Mouse (Mus musculus): ENCODE measurements around the gene Itih1. TPM values are rescaled to one million over a fixed set of nuclear protein-coding genes. Genes with fewer than 3 reads are reported as not detected.
A peak's percentile ranks its signal among the peaks of the same experiment; 100 is the strongest.

Itih1 gene
- polyA plus RNA-seq, 1 experiment from 2014 or later = 0.10 TPM

DNA sequence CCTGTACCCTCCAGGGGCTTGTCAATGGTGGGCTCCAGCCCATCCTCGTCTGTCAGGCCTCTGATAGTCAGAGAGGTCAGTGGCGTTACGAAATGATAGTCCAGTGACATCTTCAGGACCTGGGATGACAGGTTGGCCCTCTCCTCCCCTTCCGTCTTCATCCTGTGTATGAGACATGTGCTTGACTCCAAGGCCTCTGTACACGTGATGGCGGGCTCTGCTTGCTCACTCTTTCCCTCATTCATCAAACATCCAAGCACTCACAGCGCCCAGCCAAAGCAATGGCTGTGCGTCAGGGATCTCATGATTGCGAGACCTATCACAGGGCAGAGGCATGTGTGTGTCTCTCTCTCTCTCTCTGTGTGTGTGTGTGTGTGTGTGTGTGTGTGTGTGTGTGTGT is 9.7 kb downstream of the Itih1 start:
- no peak overlapping the region for H3K27ac ChIP-seq (ENCODE audit: poor library complexity, severe bottlenecking)
- H3K9ac ChIP-seq = no peak overlapping the region
- H3K27me3 ChIP-seq (replicated peaks) = no peaks in the 10 kb centered on the region
- WGBS = 82% methylated on average over 9 of the region's 9 CpGs
- H3K9me3 ChIP-seq (replicated peaks) = no peaks in the 10 kb centered on the region
- no peak overlapping the region for H3K4me2 ChIP-seq
- no peak for ATAC-seq (ENCODE audit: insufficient number of reproducible peaks, low FRiP score)
- H3K4me1 ChIP-seq (replicated peaks) = no peaks in the 10 kb centered on the region
- no peak overlapping the region for H3K4me3 ChIP-seq
- H3K36me3 ChIP-seq = no peaks in the 10 kb centered on the region

DNA sequence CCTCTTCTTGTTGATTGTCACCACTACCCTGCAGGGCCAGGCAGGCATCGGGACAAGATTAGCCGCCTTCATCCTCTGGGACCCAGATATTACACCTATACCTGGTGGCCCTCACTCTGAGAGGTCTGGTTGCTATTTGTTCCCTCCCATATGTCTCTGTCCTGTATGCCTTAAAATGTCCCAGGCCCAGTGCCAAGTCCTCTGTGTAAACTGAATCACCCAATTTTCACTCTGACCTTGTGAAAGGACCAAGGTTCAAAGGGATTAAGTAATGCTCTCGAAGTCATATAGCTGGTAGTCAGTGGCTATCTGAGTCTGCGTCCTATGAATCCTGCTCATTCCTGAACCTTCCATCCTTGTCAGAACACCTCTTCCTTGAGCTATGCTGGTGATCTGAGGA is 12.7 kb downstream of the Itih1 start:
- Histone ChIP-seq H3K4me3 (no peak overlapping the region), H3K4me2 (no peak overlapping the region), H3K4me1 (replicated peaks) (no peaks in the 10 kb centered on the region), H3K27me3 (replicated peaks) (no peaks in the 10 kb centered on the region), H3K27ac (ENCODE audit: poor library complexity, severe bottlenecking) (no peak overlapping the region), H3K9ac (no peak overlapping the region), H3K36me3 (no peaks in the 10 kb centered on the region), H3K9me3 (replicated peaks) (no peaks in the 10 kb centered on the region)
- 88% methylated on average over 4 of the region's 4 CpGs for WGBS
- ATAC-seq (ENCODE audit: insufficient number of reproducible peaks, low FRiP score) = no peak

GRCm38 (mm10) chr14:30925492-30925891 is 17.6 kb downstream of the Itih1 start:
- H3K4me2 ChIP-seq = no peak overlapping the region
- H3K4me1 ChIP-seq (replicated peaks) = no peaks in the 10 kb centered on the region
- no peaks in the 10 kb centered on the region for H3K27me3 ChIP-seq (replicated peaks)
- H3K4me3 ChIP-seq = no peak overlapping the region
- no peaks in the 10 kb centered on the region for H3K9me3 ChIP-seq (replicated peaks)
- H3K36me3 ChIP-seq = no peaks in the 10 kb centered on the region
- H3K27ac ChIP-seq (ENCODE audit: poor library complexity, severe bottlenecking) = no peak overlapping the region
- no peak for ATAC-seq (ENCODE audit: insufficient number of reproducible peaks, low FRiP score)
- WGBS = 88% methylated on average over 3 of the region's 3 CpGs
- H3K9ac ChIP-seq = no peak overlapping the region

DNA sequence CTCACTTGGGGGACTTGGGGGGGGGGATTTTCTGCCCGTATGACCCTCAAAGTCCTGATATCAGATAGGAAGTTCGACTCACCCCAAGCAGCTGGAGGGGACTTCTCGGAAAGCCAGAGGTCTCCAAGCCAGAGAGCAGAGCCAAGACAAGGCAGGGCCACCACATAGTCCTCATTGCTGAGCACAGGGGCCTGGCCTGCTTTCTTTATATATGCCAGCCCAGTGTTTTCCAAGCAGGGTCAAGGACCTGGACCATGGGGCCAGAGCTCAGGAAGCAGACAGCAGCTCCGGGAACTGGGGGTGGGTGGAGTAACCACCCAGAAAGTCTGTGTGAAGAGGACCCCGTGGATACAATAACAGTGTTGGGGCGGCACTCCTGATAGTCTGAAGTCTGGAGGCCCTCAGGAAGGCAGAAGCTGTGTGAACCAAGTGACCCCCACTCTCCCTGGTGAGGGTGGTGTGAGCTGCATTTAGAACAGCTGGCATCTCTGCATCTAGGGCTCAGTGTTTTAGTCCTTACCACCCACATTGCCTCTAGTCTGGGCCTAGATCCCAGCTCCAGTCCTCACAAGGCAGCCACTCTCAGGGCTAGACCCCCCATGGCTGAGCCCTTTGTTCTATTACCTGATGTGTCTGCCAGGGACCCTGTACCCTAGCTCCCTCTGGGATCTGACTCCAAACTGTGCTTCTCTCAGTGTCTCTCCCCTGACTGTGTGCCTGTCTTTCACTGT is 19.5 kb downstream of the Itih1 start, which contains the start of gene Itih3:
TSS of gene Itih3 (minus strand) at position 386 of the 731 bp plus-strand sequence.
- Histone ChIP-seq H3K27ac (ENCODE audit: poor library complexity, severe bottlenecking) (no peak within 1 kb of the TSS), H3K27me3 (replicated peaks) (no peaks in the 10 kb centered on the region), H3K36me3 (no peaks in the 10 kb centered on the region), H3K9ac (no peak within 1 kb of the TSS), H3K4me2 (no peak within 1 kb of the TSS), H3K9me3 (replicated peaks) (no peaks in the 10 kb centered on the region), H3K4me1 (replicated peaks) (no peaks in the 10 kb centered on the region), H3K4me3 (no peak within 1 kb of the TSS)
- WGBS = 31% methylated on average over 6 of the region's 6 CpGs
- ATAC-seq (ENCODE audit: insufficient number of reproducible peaks, low FRiP score) = peak; percentile 55; the same call in 1 of the 2 replicates

- no peak for ATAC-seq (ENCODE audit: insufficient number of reproducible peaks, low FRiP score)
- Histone ChIP-seq H3K4me1 (replicated peaks) (no peaks in the 10 kb centered on the region), H3K4me2 (no peak overlapping the region), H3K27me3 (replicated peaks) (no peaks in the 10 kb centered on the region), H3K9me3 (replicated peaks) (no peaks in the 10 kb centered on the region), H3K27ac (ENCODE audit: poor library complexity, severe bottlenecking) (no peak overlapping the region), H3K4me3 (no peak overlapping the region), H3K36me3 (no peaks in the 10 kb centered on the region), H3K9ac (no peak overlapping the region)
- 62% methylated on average over 8 of the region's 8 CpGs for WGBS
These were observed 20.9 kb downstream of the Itih1 start for GRCm38 (mm10) chr14:30922053-30922670.

DNA sequence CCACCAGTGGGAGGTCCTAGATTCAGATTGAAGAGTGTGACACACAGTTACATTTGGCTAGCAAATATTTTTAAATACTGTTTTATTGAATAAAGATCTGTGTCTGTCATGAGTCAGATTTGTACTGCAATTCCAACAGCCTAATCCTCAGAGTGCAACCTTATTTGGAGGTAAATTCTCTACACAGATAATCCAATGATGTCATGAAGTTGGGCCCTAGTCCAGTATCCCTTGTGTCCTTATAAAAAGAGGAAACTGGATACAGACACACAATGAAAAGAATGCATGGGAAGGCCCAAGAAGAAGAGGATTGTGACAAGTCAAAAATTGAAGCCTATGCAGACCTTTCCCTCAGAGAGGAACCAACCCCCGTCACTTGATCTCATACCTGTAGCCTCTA is 26.6 kb downstream of the Itih1 start:
- Histone ChIP-seq H3K4me2 (no peak overlapping the region), H3K4me3 (no peak overlapping the region), H3K36me3 (no peaks in the 10 kb centered on the region), H3K27ac (ENCODE audit: poor library complexity, severe bottlenecking) (no peak overlapping the region), H3K27me3 (replicated peaks) (no peaks in the 10 kb centered on the region), H3K4me1 (replicated peaks) (no peaks in the 10 kb centered on the region), H3K9ac (no peak overlapping the region), H3K9me3 (replicated peaks) (no peaks in the 10 kb centered on the region)
- 85% methylated on average over 1 of the region's 1 CpGs for WGBS
- no peak for ATAC-seq (ENCODE audit: insufficient number of reproducible peaks, low FRiP score)

- Histone ChIP-seq H3K36me3 (no peaks in the 10 kb centered on the region), H3K9ac (no peak overlapping the region), H3K4me2 (no peak overlapping the region), H3K4me3 (no peak overlapping the region), H3K9me3 (replicated peaks) (no peaks in the 10 kb centered on the region), H3K27me3 (replicated peaks) (no peaks in the 10 kb centered on the region), H3K4me1 (replicated peaks) (no peaks in the 10 kb centered on the region), H3K27ac (ENCODE audit: poor library complexity, severe bottlenecking) (no peak overlapping the region)
- no peak for ATAC-seq (ENCODE audit: insufficient number of reproducible peaks, low FRiP score)
- 72% methylated on average over 5 of the region's 5 CpGs for WGBS
These were observed 29.7 kb downstream of the Itih1 start for GRCm38 (mm10) chr14:30913404-30913803.

DNA sequence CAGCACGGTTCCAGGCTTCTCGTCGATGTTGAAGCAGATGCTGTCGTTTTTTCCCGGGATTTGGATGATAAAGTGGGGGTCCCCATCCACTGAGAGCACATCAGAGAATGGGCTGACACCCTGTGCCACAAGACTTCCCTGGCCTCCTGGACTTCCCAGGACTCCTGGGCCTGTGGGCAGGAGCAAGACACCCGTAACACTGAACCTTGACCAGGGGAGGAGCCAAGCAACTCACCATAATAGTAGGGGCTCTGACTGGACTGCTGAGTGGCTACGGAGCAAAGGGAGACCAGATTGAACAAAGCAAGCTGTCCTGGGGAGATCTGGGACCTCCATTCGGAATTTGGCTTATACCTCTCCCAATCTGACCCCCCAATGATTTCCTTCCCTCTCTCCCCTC is 30.4 kb downstream of the Itih1 start:
- no peak; the same call in 1 of the 2 replicates for ATAC-seq (ENCODE audit: insufficient number of reproducible peaks, low FRiP score)
- Histone ChIP-seq H3K4me2 (no peak overlapping the region), H3K27ac (ENCODE audit: poor library complexity, severe bottlenecking) (no peak overlapping the region), H3K9ac (no peak overlapping the region), H3K4me1 (replicated peaks) (no peaks in the 10 kb centered on the region), H3K36me3 (no peaks in the 10 kb centered on the region), H3K9me3 (replicated peaks) (no peaks in the 10 kb centered on the region), H3K4me3 (no peak overlapping the region), H3K27me3 (replicated peaks) (no peaks in the 10 kb centered on the region)
- 74% methylated on average over 8 of the region's 8 CpGs for WGBS

- Histone ChIP-seq H3K9ac (no peak overlapping the region), H3K27me3 (replicated peaks) (no peaks in the 10 kb centered on the region), H3K27ac (ENCODE audit: poor library complexity, severe bottlenecking) (no peak overlapping the region), H3K4me3 (no peak overlapping the region), H3K9me3 (replicated peaks) (no peaks in the 10 kb centered on the region), H3K4me1 (replicated peaks) (no peaks in the 10 kb centered on the region), H3K4me2 (no peak overlapping the region), H3K36me3 (no peaks in the 10 kb centered on the region)
- WGBS = 89% methylated on average over 8 of the region's 8 CpGs
- no peak for ATAC-seq (ENCODE audit: insufficient number of reproducible peaks, low FRiP score)
These were observed 31.9 kb downstream of the Itih1 start for GRCm38 (mm10) chr14:30911141-30911540.

DNA sequence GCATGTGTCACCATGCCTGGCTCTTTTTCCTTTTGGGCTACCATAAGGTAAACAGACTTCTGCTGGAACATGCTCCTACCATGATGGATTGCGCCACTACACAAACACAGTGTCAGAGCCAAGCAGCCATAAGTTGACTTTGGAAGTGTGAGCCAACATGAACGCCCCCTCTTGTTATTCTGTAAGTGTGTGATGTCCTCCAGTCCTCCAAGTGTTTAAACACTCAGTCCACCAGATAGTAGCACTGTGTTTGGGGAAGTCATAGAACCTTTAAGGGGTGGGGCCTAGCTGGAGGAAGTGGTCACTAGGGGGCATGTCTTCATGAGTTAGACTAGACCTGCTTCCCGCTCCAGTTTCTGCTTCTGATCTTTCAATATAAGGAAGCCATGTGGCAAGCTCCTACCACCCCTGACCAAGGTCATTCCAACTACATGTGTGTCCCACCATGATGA is 35.2 kb downstream of the Itih1 start:
- 78% methylated on average over 3 of the region's 3 CpGs for whole genome bisulfite sequencing
- ATAC-seq (ENCODE audit: insufficient number of reproducible peaks, low FRiP score) = no peak
- no peak overlapping the region for H3K4me2 ChIP-seq
- H3K4me1 ChIP-seq (replicated peaks) = no peaks in the 10 kb centered on the region
- no peaks in the 10 kb centered on the region for H3K36me3 ChIP-seq
- no peaks in the 10 kb centered on the region for H3K27me3 ChIP-seq (replicated peaks)
- no peaks in the 10 kb centered on the region for H3K9me3 ChIP-seq (replicated peaks)
- no peak overlapping the region for H3K9ac ChIP-seq
- no peak overlapping the region for H3K27ac ChIP-seq (ENCODE audit: poor library complexity, severe bottlenecking)
- no peak overlapping the region for H3K4me3 ChIP-seq

DNA sequence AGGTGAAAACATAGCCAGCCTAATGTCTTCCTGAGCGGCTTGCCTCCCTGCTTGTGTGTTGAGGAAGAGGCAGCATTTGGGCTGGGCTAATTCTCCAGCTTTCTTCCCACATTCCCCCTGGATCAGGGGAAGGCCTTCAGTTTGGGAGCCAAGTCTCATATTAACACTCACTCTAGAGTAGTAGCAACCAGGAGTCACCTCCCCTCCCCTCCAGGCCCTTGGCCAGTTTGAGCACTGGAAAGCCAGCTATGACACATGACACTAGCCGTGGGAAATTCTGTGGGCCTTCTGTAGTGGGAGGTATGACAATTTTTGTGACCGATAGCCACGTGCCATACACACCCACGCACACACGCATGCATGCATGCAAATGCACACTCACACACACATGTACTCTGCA is 37.1 kb downstream of the Itih1 start:
- WGBS = 89% methylated on average over 6 of the region's 6 CpGs
- ATAC-seq (ENCODE audit: insufficient number of reproducible peaks, low FRiP score) = no peak
- no peaks in the 10 kb centered on the region for H3K36me3 ChIP-seq
- H3K4me3 ChIP-seq = no peak overlapping the region
- no peaks in the 10 kb centered on the region for H3K9me3 ChIP-seq (replicated peaks)
- H3K9ac ChIP-seq = no peak overlapping the region
- H3K27ac ChIP-seq (ENCODE audit: poor library complexity, severe bottlenecking) = no peak overlapping the region
- H3K27me3 ChIP-seq (replicated peaks) = no peaks in the 10 kb centered on the region
- H3K4me1 ChIP-seq (replicated peaks) = no peaks in the 10 kb centered on the region
- no peak overlapping the region for H3K4me2 ChIP-seq
